Mouse (Mus musculus) megakaryocyte, embryonic 14.5 days (primary cell): Measurements from ENCODE around the gene Tuba1c.

Experiments used
- FLI1 ChIP-seq: IDR thresholded peaks from 2 replicates; pipeline ENCODE4 v1.6.1; 2012; ENCODE audit warnings: low read length, inconsistent platforms, mixed read lengths
- GATA1 ChIP-seq: IDR thresholded peaks from 3 replicates; pipeline ENCODE4 v1.6.1; 2012; ENCODE audit warnings: mixed read lengths, low read length, inconsistent platforms, borderline replicate concordance

- TF ChIP-seq FLI1 = no peak
- no peak for TF ChIP-seq GATA1
These were observed 49.6 kb upstream of the Tuba1c start for GRCm38 (mm10) chr15:98980012-98980614.
